Mouse (Mus musculus) common myeloid progenitor, adult 5-6 weeks (primary cell): ENCODE data around the gene Rnd1. TPM values are rescaled to one million over a fixed set of nuclear protein-coding genes. Genes with fewer than 3 reads are reported as not detected.

ENCODE experiments used
- ATAC-seq: replicated peaks from 2 replicates; pipeline ENCODE4 v1.8.0; 2016; ENCODE audit warnings: low read depth, mild to moderate bottlenecking, moderate TSS enrichment, inconsistent platforms; ENCODE audit not compliant: poor library complexity, severe bottlenecking
- total RNA-seq: library from RNA; stranded (forward); fragments of 200-1000, 187-1606 nt; gene quantifications from 2 replicates; pipeline ENCODE4 v1.2.3, GENCODE M21; 2017

Rnd1 gene
- total RNA-seq, 1 experiment from 2014 or later: 0.23 TPM

- ATAC-seq: no peak
Observed at GRCm38 (mm10) chr15:98645057-98646026, 31.9 kb downstream of the Rnd1 start.

GRCm38 (mm10) chr15:98644406-98644805, 32.9 kb downstream of the Rnd1 start:
- ATAC-seq: no peak

DNA sequence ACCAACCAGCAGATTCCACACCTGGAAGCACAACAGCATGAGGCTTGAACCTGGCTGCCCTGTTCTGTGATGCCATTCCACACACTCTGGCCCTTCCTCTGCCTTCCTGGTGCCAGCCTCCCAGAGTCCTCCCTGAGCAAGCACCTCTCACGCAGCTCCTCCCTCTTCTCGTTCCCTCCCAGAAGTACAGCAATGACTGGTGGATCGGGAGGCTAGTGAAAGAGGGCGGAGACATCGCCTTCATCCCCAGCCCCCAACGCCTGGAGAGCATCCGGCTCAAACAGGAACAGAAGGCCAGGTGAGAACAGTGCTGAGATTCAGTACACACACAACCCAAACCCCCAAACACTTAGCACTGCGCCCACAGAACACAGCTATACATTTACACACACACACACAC, 37.1 kb downstream of the Rnd1 start:
- ATAC-seq: no peak

DNA sequence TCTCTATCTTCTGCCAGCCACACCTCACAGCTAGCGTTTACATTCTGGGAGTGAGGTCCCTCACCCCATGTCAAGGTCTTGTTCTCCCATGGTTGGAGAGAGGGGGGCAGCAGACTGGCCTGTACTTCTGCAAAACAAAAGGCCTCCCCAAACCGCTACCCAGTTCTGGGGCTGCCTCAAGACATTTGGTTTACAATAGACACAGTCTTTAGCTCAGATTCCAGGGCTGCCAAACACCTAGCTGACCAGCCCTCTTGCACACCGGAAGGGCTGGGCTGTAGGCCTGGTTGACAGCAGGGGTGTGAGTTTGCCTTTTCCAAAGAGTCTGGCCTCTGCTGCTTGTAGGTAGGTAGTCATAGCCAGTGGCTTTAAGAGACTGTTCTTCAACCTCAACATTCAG, 40.1 kb downstream of the Rnd1 start:
- no peak for ATAC-seq

DNA sequence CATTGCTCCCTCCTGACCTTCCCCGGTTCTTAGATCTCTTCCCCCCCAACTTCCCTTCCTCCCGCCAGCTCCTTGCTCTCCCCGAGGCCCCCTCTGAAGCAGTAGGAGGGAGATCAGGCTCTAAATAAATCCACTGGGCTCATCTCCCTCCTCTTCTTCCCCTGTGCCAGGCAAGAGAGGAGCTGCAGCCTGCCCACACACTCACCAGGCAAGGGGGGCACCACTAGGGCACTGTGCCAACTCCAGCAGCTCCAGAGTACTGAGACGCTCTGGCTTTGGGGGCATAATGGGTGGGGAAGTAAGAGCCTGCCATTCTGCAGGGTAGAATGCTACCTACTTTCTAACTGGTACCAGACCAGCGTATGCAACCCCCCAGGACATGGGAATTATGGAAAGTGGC, 40.7 kb downstream of the Rnd1 start:
- no peak for ATAC-seq

DNA sequence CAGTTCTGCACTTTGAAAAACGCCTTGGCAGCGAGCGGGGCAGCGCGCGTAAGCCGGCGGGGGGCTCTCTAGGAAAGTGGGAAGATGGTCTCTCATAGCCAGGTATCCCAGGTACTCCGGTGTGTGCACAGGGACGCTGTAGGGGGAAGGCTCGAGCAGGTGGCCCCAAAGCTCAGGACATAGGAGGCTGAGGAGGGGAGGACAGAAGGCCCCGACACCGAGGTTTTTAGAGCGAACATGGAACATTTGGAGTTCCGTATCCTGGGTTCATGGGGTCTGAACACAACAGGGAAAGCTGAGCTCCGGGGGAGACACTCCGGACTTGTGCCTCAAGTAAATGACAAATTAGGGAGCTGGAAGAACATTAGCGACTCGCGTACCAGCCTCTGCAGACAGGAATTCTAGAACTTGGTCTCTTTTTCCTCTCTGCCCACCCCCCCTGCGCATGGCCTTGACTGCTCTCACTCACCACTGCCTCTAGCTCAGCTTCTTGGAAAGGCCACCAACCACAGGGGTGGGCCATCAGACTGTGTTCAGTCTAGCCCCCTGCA, 41.9 kb downstream of the Rnd1 start:
- ATAC-seq: no peak

DNA sequence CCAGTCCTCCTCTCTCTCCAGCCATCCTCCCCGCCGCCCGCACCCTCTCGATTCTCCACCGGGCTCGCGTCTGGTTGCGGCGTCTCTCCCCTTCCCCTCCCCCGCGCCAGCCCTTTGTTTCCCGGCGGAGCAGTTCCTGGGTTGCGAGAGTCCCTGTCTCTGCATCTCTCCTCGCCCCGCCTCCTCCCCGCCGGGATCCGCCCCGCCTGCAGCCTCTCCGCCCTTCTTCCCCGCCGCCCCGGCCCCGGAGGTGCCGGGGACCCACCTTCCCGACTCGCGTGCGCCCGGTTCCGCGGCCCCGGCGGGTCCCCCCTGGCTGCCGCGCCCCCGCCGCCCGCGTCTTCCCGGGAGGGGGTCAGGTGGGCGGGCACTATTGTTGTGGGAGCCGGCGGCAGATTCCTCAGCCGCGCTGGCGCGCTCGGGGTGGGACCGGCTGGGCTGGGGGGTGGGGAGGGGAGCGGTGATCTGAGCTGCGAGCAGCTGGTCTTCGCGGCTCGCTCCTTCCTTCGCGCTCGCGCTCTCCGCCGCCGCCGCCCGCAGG, 42.6 kb downstream of the Rnd1 start:
- ATAC-seq: peak; percentile 22; the same call in 1 of the 2 replicates

DNA sequence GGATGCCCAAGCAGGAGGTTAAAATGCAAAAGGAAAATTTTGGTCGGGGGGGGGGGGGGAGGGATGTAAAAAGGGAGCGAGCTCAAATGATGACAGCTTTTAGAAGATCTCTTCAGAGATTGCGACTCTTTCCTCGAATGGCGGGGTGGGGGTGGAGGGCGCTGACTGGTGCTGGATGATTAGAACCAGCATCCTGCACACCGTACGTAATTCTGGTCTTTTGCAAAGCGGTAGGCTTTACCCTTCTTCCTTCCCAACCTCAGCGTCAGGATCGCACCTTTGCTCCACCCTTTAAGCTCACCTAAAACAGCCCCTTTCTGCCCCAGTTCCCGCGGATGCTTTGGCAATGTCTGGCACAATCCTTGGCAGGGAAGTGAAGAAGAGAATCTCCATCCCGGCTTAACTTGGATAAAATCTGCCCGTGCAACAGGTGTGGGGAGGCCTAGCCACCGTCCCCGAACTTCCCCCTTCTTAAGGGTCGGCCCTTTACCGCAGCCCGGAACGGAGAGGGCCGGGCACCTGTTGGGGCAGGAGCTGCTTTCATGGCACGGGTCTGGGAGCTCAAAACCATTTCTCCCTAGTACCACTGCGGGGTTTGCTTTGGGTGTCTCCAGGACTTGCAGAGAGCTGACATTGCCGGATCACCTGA, 43.3 kb downstream of the Rnd1 start:
- no peak for ATAC-seq

- no peak for ATAC-seq
Observed at GRCm38 (mm10) chr15:98632921-98633320, 44.3 kb downstream of the Rnd1 start.

DNA sequence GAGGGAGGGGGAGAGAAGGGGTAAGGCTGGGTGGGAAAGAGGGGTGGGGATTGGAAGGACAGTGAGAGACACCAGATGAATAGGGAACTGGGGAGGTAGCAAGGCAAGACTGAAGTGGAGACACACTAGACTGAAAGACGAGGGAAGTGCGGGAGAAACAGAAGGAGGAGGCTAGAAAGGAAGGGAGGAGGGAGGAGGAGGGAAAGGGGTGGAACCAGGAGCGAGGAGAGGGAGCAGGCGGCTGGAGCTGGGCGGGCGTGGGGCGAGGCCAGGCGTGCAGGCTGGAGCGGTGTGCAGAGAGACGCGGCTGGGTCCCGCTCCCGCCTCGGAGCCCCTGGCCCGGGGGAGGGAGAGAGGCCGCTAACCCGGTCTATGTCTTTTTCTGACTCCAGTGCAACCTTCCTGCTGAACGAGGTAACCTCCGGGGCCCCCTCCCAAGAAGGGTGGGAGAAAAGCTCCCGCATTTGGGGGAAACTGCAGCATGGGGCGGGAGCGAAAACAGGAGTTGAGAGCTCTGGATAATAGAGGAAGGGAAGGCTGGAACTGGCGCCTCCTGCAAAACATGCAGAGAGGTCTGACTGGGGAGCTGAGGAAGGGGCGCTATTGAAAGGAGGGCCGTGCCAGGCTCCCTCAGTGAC, 45.0 kb downstream of the Rnd1 start:
- ATAC-seq: 0 out of 2 replicates have a peak, but pooled peaks have one; percentile 3

GRCm38 (mm10) chr15:98631493-98631892, 45.8 kb downstream of the Rnd1 start:
- ATAC-seq: peak; percentile 57

DNA sequence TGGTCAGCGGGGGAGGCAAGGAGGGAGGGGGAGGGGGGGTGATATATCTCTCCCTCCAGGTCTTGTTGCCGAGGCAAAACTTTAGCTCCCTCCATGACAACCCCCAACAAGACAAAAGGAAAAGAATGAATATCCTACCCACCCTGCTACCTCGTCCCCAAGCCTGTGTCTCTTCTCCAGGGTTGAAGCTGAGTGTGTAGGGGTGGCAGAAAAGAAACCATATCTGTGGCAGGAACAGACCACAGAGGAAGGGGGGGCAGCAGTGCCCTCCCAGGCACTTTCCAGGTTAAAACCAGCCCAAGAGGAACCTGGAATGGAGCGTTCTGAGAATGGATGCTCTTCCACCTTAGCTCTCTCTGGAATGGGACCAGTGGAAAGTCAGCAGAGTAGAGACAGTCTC, 46.7 kb downstream of the Rnd1 start, which contains the start of gene Cacnb3:
Gene Cacnb3, plus strand, starts transcription at position 301 of the 400 bp plus-strand sequence.
- ATAC-seq: no peak

DNA sequence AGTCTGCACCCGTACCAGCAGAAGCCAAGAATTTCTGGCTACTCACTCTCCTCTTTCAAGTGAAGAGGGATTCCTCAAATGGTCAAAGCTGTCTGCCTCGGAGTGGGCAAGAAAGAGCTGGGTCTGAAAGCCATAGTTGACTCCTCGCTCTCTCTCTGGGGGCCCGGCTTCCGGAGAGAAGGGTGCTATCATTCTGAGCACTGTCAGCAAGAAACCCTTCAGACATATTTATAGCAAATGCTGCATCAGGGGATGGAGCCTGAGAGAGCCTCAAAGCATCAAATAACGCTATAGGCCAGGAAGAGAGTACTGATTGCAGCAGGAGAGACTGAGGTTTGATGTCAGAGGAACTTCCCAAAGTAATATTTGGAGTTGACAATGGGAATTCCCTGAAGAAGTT, 47.8 kb downstream of the Rnd1 start:
- ATAC-seq: no peak

- 0 out of 2 replicates have a peak, but pooled peaks have one; percentile 7 for ATAC-seq
Observed at GRCm38 (mm10) chr15:98628589-98629254, 48.5 kb downstream of the Rnd1 start.

GRCm38 (mm10) chr15:98626487-98627212, 50.6 kb downstream of the Rnd1 start:
- no peak for ATAC-seq

DNA sequence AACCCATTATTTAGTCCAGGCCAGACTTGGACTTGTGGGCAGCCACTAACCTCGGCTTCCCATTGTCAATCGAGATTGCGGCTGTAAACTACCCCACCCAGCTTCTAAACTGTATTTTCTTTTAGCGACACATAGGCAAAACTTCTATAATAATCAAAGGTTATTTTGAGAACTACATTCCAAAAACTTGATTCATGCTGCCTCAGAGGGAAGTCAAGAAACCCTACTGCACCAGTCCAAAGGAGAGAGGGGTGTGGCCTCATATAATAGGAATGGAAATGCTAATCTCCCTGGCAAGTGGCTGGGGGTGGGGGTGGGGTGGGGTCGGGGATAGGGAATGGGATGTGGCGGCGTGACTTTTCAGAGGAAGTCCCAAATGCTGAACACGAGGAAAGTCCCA, 51.2 kb downstream of the Rnd1 start:
- no peak for ATAC-seq

DNA sequence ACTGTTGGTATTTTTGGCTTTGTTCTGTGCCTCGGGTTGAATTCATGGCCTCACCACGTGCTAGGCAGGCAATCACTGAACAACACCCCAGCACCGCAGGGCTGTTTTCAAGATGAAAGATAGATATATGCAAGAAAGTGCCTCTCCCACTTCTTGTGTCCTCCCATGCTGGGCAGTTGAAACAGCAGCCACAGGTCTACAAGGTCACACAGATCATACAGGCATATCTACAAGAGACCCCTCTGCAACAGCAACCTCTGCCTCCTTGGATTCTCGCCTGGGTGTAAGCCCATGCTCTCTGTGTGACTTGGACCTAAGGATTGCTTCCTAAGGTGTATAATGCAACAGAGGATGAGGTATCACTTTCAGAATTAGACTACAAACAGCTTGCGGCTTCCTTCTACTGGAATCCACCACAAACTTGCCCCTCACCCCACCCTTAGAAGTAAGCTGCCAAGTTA, 53.9 kb downstream of the Rnd1 start:
- ATAC-seq: no peak

DNA sequence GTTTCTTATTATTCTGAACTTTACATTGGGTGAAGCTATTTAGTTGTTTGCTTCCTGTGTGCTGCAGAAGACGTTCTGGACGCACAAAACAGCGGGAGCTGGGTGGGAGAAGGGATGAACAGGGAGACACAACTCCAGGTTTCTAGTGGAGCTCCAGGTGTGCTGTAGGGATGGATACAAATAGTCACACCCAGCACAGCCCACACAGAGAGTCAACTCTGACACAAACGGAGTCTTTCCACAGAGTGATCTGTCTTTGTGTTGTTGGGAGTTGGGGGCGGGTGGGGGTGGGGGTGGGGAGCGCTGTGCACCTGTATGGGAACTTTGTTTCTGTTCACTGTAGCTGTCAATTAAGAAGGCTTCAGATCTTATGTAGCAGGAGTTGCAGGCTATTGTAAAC, 54.5 kb downstream of the Rnd1 start:
- ATAC-seq: no peak

DNA sequence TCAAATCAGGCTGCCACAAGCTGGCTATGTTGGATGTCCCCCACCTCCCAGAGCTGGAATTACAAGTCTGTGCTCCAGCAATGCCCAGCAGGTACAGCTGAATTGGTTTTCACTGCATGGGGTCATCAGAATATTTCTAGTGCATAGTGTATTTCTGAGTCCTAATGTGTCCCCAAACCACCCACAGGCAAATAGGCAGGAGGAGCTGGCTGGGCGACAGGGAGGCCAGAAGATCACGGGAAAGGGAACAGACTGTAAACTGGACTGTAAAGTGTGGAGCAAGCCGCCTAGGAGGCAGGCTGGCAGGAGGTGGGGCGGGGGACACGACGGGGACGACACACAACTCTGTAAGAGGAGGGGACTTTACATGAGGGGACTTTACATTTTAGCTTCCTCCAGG, 55.1 kb downstream of the Rnd1 start:
- ATAC-seq: no peak
